Mouse (Mus musculus) spleen, adult 2 months (tissue): ENCODE measurements at regions not wholly inside any gene's neighbourhood (a gene's known extent, or its start where the extent isn't known, plus 50 kb on each side); places are given as distances from the start of the nearest gene placed in this dataset.

ENCODE experiments used
- CTCF ChIP-seq: fragments of 200-500 bp; IDR thresholded peaks from 2 replicates; pipeline ENCODE4 v1.5.1; 2011; ENCODE audit warnings: mild to moderate bottlenecking, inconsistent platforms; ENCODE audit not compliant: insufficient read depth, insufficient read length, insufficient replicate concordance; ENCODE audit errors: extremely low read depth
- POLR2A ChIP-seq: fragments of 200-500 bp; IDR thresholded peaks from 2 replicates; pipeline ENCODE4 v1.6.1; 2011; ENCODE audit warnings: low read depth, low read length, inconsistent platforms

GRCm38 (mm10) chr6:66361130-66361529, 174.1 kb upstream of the Mad2l1 start:
- TF ChIP-seq CTCF (no peak), POLR2A (no peak)
